Mouse (Mus musculus) lung, embryonic 16.5 days (tissue): ENCODE results near the gene Ctcf. TPM values are rescaled to one million over a fixed set of nuclear protein-coding genes. Genes with fewer than 3 reads are reported as not detected.

ENCODE experiments used
- ATAC-seq: fragments of 200-750 bp; cut with Nextera tagmentation; 2 replicates; pipeline ENCODE4 v1.8.0; 2017; ENCODE audit warnings: low read depth, mild to moderate bottlenecking, moderate library complexity
- H3K27ac ChIP-seq: fragments of 300-500 bp; sonication (generic); 2 replicates; pipeline ENCODE4 v1.5.1; 2014; ENCODE audit warnings: mild to moderate bottlenecking, control low read depth, low read length
- H3K27me3 ChIP-seq: fragments of 300-500 bp; sonication (generic); 2 replicates; pipeline ENCODE4 v1.6.1; 2014; ENCODE audit warnings: low read depth, low read length, mixed read lengths; ENCODE audit not compliant: control insufficient read depth, insufficient read depth
- H3K36me3 ChIP-seq: fragments of 300-500 bp; sonication (generic); 2 replicates; pipeline ENCODE4 v1.6.1; 2014; ENCODE audit warnings: low read length; ENCODE audit not compliant: control insufficient read depth, insufficient read depth
- H3K4me1 ChIP-seq: fragments of 300-500 bp; sonication (generic); replicated peaks from 2 replicates; pipeline ENCODE4 v1.6.1; 2014; ENCODE audit warnings: low read length, mixed read lengths; ENCODE audit not compliant: control insufficient read depth, insufficient read depth
- H3K4me2 ChIP-seq: fragments of 300-500 bp; sonication (generic); 2 replicates; pipeline ENCODE4 v1.6.1; 2014; ENCODE audit warnings: low read depth, low read length, control low read depth
- H3K4me3 ChIP-seq: fragments of 300-500 bp; sonication (generic); 2 replicates; pipeline ENCODE4 v1.5.1; 2014; ENCODE audit warnings: mild to moderate bottlenecking, low read length, control low read depth
- H3K9ac ChIP-seq: fragments of 300-500 bp; sonication (generic); 2 replicates; pipeline ENCODE4 v1.6.1; 2014; ENCODE audit warnings: low read length, control low read depth
- H3K9me3 ChIP-seq: fragments of 300-500 bp; sonication (generic); 2 replicates; pipeline ENCODE4 v1.6.1; 2016; ENCODE audit warnings: low read length; ENCODE audit not compliant: control insufficient read depth
- WGBS: fragments of 180-500 bp; shearing (Covaris S2); extraction: QIAGEN DNeasy Blood & Tissue Kit; methylation state at CpG from one replicate; pipeline ENCODE4 v1.1.7; 2014; 5-methylcytosine and 5-hydroxymethylcytosine counted together
- polyA plus RNA-seq: library from polyadenylated mRNA; unstranded; fragments of >200 nt; fragmentation: Nextera tagmentation; extraction: Ambion mirVana; gene quantifications from 2 replicates; pipeline ENCODE4 v1.2.1, GENCODE M21; 2015

Gene Ctcf
- polyA plus RNA-seq, 1 experiment from 2014 or later = 116 TPM

DNA sequence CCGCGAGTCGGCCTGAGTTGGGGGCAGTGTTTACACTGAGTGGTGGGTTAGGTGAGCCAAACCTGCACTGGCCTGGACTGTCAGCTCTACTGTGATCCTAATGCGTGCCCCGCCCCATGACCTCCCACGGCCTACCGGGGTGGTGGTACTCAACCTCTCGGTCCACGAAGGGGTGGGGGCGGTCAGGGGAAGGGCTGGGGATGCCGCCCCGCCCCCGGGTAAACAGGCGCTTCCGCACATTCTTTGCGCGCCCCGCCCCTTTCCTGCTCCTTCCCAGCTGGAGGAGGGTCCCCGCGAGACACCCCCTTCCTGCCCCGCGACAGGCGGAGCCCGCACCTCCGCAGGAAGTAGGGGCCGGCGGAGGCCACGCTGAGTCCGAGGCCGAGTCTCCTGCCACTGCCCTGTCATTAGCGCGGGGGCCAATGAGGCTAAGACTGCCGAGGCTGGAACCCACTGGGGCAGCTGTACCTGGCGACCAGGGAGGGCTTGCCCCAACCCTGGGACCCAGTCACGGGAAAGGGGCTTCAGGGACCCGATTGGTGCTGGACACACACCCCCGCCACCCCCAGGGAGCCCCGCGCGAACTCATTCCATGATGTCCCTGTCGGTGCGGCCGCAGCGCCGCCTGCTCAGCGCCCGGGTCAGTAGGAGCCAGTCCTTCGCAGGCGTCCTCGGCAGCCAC, 22.4 kb upstream of the Ctcf start:
- H3K36me3 ChIP-seq = peaks cover 31% of the 10 kb centered on the region
- 0 out of 2 replicates have a peak overlapping the region, but pooled peaks have one; percentile 12 for H3K27ac ChIP-seq
- H3K27me3 ChIP-seq = peaks cover 2% of the 10 kb centered on the region; the same call in 1 of the 2 replicates
- H3K4me3 ChIP-seq = peak overlapping the region; percentile 61
- peaks cover 17% of the 10 kb centered on the region for H3K4me1 ChIP-seq
- 2% methylated on average over 50 of the region's 50 CpGs for WGBS
- peak; percentile 91 for ATAC-seq
- H3K9me3 ChIP-seq = no peaks in the 10 kb centered on the region
- H3K9ac ChIP-seq = peak overlapping the region; percentile 69
- peak overlapping the region; percentile 96 for H3K4me2 ChIP-seq

DNA sequence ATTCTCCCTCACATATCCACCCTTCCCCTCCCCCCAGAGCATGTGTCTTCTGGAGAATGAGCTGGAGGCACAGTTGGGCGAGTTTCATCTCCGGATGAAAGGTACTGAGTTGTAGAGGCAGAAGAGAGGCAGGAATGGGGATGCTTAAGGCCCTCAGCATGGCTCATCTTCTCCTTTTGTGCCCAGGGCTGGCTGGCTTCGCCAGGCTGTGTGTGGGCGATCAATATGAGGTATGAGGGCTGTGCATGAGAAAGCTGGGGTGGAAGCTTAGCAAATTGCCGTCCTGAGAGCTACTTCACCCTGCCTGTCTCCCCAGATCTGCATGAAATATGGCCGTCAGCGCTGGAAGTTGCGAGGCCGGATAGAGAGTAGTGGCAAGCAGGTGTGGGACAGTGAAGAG, 20.4 kb upstream of the Ctcf start:
- peaks cover 2% of the 10 kb centered on the region; the same call in 1 of the 2 replicates for H3K27me3 ChIP-seq
- WGBS = 91% methylated on average over 9 of the region's 9 CpGs
- no peaks in the 10 kb centered on the region for H3K9me3 ChIP-seq
- H3K27ac ChIP-seq = no peak overlapping the region
- H3K4me2 ChIP-seq = no peak overlapping the region
- H3K4me3 ChIP-seq = no peak overlapping the region
- peaks cover 37% of the 10 kb centered on the region for H3K36me3 ChIP-seq
- ATAC-seq = no peak
- no peak overlapping the region for H3K9ac ChIP-seq
- H3K4me1 ChIP-seq = peaks cover 15% of the 10 kb centered on the region

DNA sequence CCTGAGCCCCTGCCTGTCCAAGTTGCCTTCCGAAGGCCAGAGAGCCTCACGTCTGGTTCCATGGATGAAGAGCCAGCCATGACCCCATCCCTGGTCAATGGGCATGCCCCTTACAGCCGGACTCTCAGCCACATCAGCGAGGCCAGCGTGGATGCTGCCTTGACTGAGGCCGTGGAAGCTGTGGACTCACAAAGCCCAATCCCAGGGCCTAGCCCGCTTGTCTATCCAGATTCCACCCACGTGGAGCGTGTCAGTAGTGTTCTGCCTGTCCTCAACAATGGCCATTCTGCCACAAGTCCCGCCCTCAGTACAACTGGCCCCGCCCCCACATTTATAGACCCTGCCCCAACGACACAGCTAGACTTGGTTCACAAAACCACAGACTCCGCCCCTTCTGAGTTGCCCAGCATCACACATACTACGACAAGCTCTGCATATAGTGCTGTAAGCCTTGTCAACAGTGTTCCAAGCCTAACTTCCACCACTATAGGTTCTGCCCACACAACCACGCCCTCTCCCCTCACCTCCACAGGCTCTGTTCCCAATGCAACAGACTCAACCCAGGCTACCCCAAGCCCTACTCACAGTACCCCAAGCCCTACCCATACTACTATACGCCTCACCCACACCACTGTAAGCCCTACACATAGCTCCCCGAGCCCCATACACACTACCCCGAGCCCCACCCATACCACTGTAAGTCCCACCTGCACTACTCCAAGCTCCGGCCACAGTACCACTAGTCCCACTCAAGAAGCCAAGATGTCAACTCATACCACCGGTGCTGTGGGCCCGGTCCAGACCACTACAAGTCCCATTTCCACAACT, 18.7 kb upstream of the Ctcf start:
- Histone ChIP-seq H3K36me3 (peaks cover 42% of the 10 kb centered on the region), H3K27me3 (no peaks in the 10 kb centered on the region), H3K27ac (no peak overlapping the region), H3K4me3 (no peak overlapping the region), H3K4me2 (no peak overlapping the region), H3K4me1 (peaks cover 19% of the 10 kb centered on the region), H3K9me3 (no peaks in the 10 kb centered on the region), H3K9ac (no peak overlapping the region)
- no peak for ATAC-seq
- WGBS = 87% methylated on average over 21 of the region's 21 CpGs

DNA sequence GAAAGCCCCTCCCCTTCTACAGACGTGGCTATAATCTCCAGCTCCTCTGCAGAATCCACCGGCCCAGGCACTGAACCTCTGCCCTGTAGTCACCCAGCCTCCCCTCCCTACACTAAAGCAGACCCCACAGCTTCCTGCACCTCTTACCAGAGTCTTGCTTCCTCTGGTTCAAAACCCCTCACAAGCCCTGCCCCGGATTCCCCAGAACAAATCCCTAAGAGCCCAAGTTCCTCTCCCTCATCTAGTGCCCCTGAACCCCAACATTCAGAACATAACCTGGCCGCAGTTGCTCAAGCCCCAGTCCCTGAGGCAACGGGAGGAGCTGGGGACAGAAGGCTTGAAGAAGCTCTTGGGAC, 18.1 kb upstream of the Ctcf start:
- no peaks in the 10 kb centered on the region for H3K27me3 ChIP-seq
- H3K4me2 ChIP-seq = no peak overlapping the region
- H3K4me3 ChIP-seq = no peak overlapping the region
- peaks cover 42% of the 10 kb centered on the region for H3K36me3 ChIP-seq
- H3K27ac ChIP-seq = no peak overlapping the region
- H3K9me3 ChIP-seq = no peaks in the 10 kb centered on the region
- H3K9ac ChIP-seq = no peak overlapping the region
- H3K4me1 ChIP-seq = peaks cover 19% of the 10 kb centered on the region
- WGBS = 90% methylated on average over 5 of the region's 5 CpGs
- ATAC-seq = no peak

DNA sequence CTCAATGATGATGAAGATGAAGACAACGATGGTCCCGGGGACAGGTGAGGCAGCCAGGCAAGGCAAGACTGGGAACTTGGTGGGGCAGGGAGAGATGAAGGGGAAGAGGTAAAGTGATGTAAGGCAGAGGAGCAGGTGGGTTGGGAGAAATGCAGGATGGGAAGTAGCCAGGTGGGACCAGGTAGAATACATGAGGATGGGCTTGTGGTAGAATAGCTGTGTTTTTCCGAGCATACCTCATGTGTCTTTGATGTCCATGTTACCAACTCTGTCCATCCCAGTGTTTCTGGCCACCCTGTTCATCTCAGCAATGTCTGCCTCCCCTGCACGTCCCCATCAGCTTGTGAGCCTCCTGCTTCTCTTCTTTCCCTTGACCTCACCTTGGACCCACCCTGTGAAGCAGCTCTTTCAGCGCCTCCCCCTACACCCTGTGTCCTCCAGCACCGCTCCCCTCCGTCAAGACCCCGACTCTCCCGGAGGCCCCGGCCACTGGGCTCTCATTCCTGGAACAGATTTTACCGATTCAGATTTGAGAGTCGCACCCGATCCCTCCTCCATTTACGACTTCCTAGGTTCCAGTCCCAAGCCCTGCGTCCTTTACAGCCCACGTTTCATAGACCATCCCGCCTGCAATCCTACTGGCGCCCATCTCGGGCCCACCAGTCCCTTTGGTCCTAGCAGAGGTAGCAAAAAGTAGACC, 17.3 kb upstream of the Ctcf start:
- H3K27ac ChIP-seq = no peak overlapping the region
- no peaks in the 10 kb centered on the region for H3K9me3 ChIP-seq
- H3K4me3 ChIP-seq = no peak overlapping the region
- H3K4me1 ChIP-seq = peaks cover 20% of the 10 kb centered on the region
- H3K27me3 ChIP-seq = no peaks in the 10 kb centered on the region
- no peak for ATAC-seq
- WGBS = 92% methylated on average over 19 of the region's 19 CpGs
- no peak overlapping the region for H3K9ac ChIP-seq
- H3K4me2 ChIP-seq = no peak overlapping the region
- H3K36me3 ChIP-seq = peaks cover 42% of the 10 kb centered on the region

DNA sequence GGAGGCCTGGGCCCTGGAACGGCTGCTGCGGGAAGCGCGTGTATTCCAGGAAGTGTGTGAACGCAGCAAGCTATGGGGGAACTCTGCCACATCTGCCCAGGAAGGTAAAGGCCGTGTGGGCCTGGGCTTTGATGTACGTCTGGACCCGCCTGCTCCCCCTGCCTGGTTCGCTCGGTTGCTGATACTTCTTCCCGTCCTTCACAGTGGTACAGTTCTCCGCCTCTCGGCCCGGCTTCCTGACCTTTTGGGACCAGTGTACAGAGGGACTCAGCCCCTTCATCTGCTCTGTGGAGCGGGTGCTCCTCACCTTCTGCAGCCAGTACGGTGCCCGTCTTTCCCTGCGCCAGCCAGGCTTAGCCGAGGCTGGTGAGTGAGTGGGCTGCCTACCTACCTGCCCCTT, 16.2 kb upstream of the Ctcf start:
- no peak overlapping the region for H3K27ac ChIP-seq
- no peaks in the 10 kb centered on the region for H3K27me3 ChIP-seq
- H3K4me2 ChIP-seq = no peak overlapping the region
- H3K4me1 ChIP-seq = peaks cover 23% of the 10 kb centered on the region
- H3K36me3 ChIP-seq = peaks cover 42% of the 10 kb centered on the region
- 81% methylated on average over 19 of the region's 19 CpGs for WGBS
- H3K9ac ChIP-seq = no peak overlapping the region
- H3K9me3 ChIP-seq = no peaks in the 10 kb centered on the region
- ATAC-seq = no peak
- no peak overlapping the region for H3K4me3 ChIP-seq

DNA sequence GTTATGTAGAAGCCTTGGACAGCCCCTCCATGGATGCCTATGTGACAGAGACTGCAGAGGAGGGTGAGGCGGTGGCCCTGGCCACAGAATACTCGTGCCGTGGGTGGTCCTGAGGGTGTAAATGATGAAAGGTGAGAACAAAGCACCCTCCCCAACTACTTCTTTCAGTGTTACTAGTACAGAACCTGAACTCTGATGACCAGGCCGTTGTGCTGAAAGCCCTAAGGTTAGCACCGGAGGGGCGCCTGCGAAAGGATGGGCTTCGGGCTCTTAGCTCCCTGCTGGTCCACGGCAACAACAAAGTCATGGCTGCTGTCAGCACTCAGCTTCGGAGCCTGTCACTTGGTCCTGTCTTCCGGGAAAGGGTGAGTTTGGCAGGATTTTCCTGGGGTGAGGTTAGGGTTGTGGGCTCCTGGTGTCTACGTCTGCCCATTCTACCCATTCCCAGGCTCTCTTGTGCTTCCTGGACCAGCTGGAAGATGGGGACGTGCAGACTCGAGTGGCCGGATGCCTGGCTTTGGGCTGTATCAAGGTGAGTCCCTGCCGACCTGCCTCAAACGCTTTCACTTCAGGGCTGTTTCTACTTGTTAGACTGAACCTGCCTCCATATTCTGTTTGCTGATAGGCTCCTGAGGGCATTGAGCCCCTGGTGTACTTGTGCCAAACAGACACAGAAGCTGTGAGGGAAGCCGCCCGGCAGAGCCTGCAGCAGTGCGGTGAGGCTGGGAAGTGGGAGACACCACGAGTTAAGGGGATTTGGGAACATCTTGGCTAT, 15.2 kb upstream of the Ctcf start:
- Histone ChIP-seq H3K9ac (no peak overlapping the region), H3K36me3 (peaks cover 37% of the 10 kb centered on the region), H3K4me1 (peaks cover 23% of the 10 kb centered on the region), H3K4me3 (no peak overlapping the region), H3K27me3 (no peaks in the 10 kb centered on the region), H3K4me2 (no peak overlapping the region), H3K9me3 (no peaks in the 10 kb centered on the region), H3K27ac (no peak overlapping the region)
- WGBS = 87% methylated on average over 21 of the region's 21 CpGs
- ATAC-seq = no peak

DNA sequence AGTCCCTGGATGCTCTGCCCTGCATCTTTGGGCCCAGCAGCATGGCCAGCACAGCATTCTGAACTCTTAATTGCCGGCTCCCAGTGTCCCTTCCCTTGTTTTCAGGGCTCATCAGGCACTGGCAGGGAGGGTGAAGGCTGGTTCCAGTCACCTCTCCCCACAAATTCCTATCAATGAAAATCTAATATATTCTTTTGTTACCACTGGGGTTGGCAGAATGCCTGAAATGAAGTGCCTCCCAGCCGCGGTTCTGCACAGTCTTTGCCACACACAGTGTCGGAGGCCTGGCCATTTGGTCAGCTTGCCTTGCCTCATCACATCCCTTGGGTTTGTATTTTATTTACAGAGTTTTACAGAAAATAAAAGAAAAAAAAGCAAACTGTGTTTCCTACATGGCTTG, 14.5 kb upstream of the Ctcf start:
- Histone ChIP-seq H3K4me1 (peaks cover 23% of the 10 kb centered on the region), H3K4me2 (no peak overlapping the region), H3K27me3 (no peaks in the 10 kb centered on the region), H3K27ac (peak overlapping the region; percentile 40; the same call in 1 of the 2 replicates), H3K9me3 (no peaks in the 10 kb centered on the region), H3K9ac (no peak overlapping the region), H3K4me3 (no peak overlapping the region), H3K36me3 (peaks cover 30% of the 10 kb centered on the region)
- 61% methylated on average over 4 of the region's 4 CpGs for WGBS
- ATAC-seq = no peak; the same call in 1 of the 2 replicates
